8 mouse cellular contexts compared by ENCODE assay signal in genomic region chr2:165922047-165922728, GRCm38 (mm10). TPM values are rescaled to one million over a fixed set of nuclear protein-coding genes. Genes with fewer than 3 reads are reported as not detected.
DNase-seq lines count a peak whose midpoint lies in the region; ATAC-seq and TF ChIP-seq lines count a peak whose summit lies in the region.

No protein-coding gene starts in this region.

- peaks cover 51% of the 10 kb centered on the region for H3K4me1 ChIP-seq in bone marrow macrophage, adult 2 months (ENCODE audit: control insufficient read depth, insufficient read depth, low read length)
- no peaks in the 10 kb centered on the region for H3K4me1 ChIP-seq in forebrain, embryonic 13.5 days

- intact Hi-C loops in left cerebral cortex, postnatal 25 days (cut with DNase I), result loop anchor here (5.0 kb wide), 1 partner anchor 70 kb away; the partner anchor contains the start of gene Ncoa3
- intact Hi-C loops in left cerebral cortex, adult 2 months (cut with DNase I), result loop anchor here (5.0 kb wide), 2 partner anchors 70 to 395 kb away; partner anchors contain the start of gene Ncoa3

- no peak for TF ChIP-seq POLR2A in bone marrow macrophage, adult 2 months (IDR thresholded peaks at IDR 0.05; ENCODE audit: borderline replicate concordance, low read depth, low read length)

- H3K27ac ChIP-seq in bone marrow macrophage, adult 2 months (ENCODE audit: insufficient read depth, low read depth, low read length), result peak overlapping the region; percentile 100
- no peak overlapping the region for H3K27ac ChIP-seq in left cerebral cortex, adult 2 months
- H3K27ac ChIP-seq in forebrain, embryonic 13.5 days, result no peak overlapping the region

- H3K4me3 ChIP-seq in bone marrow macrophage, adult 2 months (ENCODE audit: insufficient read depth, low read length), result peak overlapping the region; percentile 34; the same call in 1 of the 2 replicates
- no peak overlapping the region for H3K4me3 ChIP-seq in left cerebral cortex, adult 2 months
- no peak overlapping the region for H3K4me3 ChIP-seq in forebrain, embryonic 13.5 days

- peak; percentile 92 for ATAC-seq in neutrophil, adult 5-6 weeks (ENCODE audit: extremely low read depth, insufficient number of reproducible peaks, low FRiP score, poor library complexity, severe bottlenecking)
- ATAC-seq in forebrain, embryonic 13.5 days, result no peak

- peak; percentile 84 for DNase-seq in CD4-positive, CD25-positive, alpha-beta regulatory T cell, adult 2 months (ENCODE audit: low read depth, low spot score)
- DNase-seq in kidney, postnatal 36 days, result peak; percentile 63 to 73
- no peak for DNase-seq in left cerebral cortex, postnatal 25 days (ENCODE audit: low spot score in 2 of 2)
- no peak for DNase-seq in left cerebral cortex, adult 2 months (ENCODE audit: extremely low spot score in 1 of 2, low spot score in 2 of 2)
- no peak for DNase-seq in ovary, adult 18-20 months (ENCODE audit: low spot score)

- no peaks in the 10 kb centered on the region for H3K9me3 ChIP-seq in forebrain, embryonic 13.5 days (replicated peaks)

- H3K27me3 ChIP-seq in forebrain, embryonic 13.5 days, result no peaks in the 10 kb centered on the region

- WGBS in forebrain, embryonic 13.5 days, result 66% methylated on average over 13 of the region's 13 CpGs

- H3K4me2 ChIP-seq in forebrain, embryonic 13.5 days, result no peak overlapping the region

- no peak overlapping the region for H3K9ac ChIP-seq in forebrain, embryonic 13.5 days

- H3K36me3 ChIP-seq in forebrain, embryonic 13.5 days (ENCODE audit: poor library complexity, severe bottlenecking), result no peaks in the 10 kb centered on the region

- TF ChIP-seq CTCF in bone marrow macrophage, adult 2 months (IDR thresholded peaks at IDR 0.05; ENCODE audit: low read depth, low read length), result no peak
- TF ChIP-seq CTCF in left cerebral cortex, adult 2 months (IDR thresholded peaks at IDR 0.05), result no peak

RNA-seq across cellular contexts. Expression of gene Zmynd8, which starts 23.4 kb away (rescaled TPM):
- polyA plus RNA-seq in bone marrow macrophage, adult 2 months (2012; ENCODE audit: insufficient read depth, insufficient read length, missing spikeins), result 97.8 and 99.5 TPM in 2 replicates
- 56.9 and 60.5 TPM in 2 replicates for total RNA-seq in neutrophil, adult 5-6 weeks (2017)
- 100 to 1,000 TPM; 160 to 162 TPM for total RNA-seq in left cerebral cortex, postnatal 25 days (2021)
- total RNA-seq in left cerebral cortex, adult 2 months (2021), result 100 to 1,000 TPM; 182 to 188 TPM
- 73.3 and 85.4 TPM in 2 replicates for polyA plus RNA-seq in forebrain, embryonic 13.5 days (2015; fragmentation: Nextera tagmentation; extraction: Ambion mirVana)

Comparison
In these comparisons a context has a peak if more than half of its experiments do, and no peak if none do; other contexts are left out.
1. DNase-seq: peak in CD4-positive, CD25-positive, alpha-beta regulatory T cell, adult 2 months (single experiment) and kidney, postnatal 36 days (2 of 2); none in left cerebral cortex, postnatal 25 days (0 of 2), left cerebral cortex, adult 2 months (0 of 2) and ovary, adult 18-20 months (single experiment).